Mouse (Mus musculus) heart, embryonic 13.5 days (tissue): ENCODE data around the gene Olfr1423. TPM values are rescaled to one million over a fixed set of nuclear protein-coding genes. Genes with fewer than 3 reads are reported as not detected.
"Not testable (repeated sequence)": the region's sequence is repeated elsewhere in the genome, so short reads cannot be mapped to it uniquely, and the experiment has no call there.

Experiments
- ATAC-seq: fragments of 200-750 bp; cut with Nextera tagmentation; 2 replicates; pipeline ENCODE4 v1.8.0; 2017; ENCODE audit warnings: moderate TSS enrichment; ENCODE audit not compliant: insufficient number of reproducible peaks, low FRiP score, low TSS enrichment; ENCODE audit errors: extremely low read depth
- H3K27ac ChIP-seq: fragments of 300-500 bp; sonication (generic); replicated peaks from 2 replicates; pipeline ENCODE4 v1.5.1; 2015; ENCODE audit warnings: moderate library complexity, mild to moderate bottlenecking, inconsistent platforms
- H3K27me3 ChIP-seq: fragments of 300-500 bp; sonication (generic); replicated peaks from 2 replicates; pipeline ENCODE4 v1.6.1; 2015; ENCODE audit warnings: mild to moderate bottlenecking, inconsistent platforms
- H3K36me3 ChIP-seq: fragments of 300-500 bp; sonication (generic); 2 replicates; pipeline ENCODE4 v1.6.1; 2015; ENCODE audit warnings: mild to moderate bottlenecking, inconsistent platforms
- H3K4me1 ChIP-seq: fragments of 300-500 bp; sonication (generic); 2 replicates; pipeline ENCODE4 v1.6.1; 2015; ENCODE audit warnings: inconsistent platforms
- H3K4me2 ChIP-seq: fragments of 300-500 bp; sonication (generic); 2 replicates; pipeline ENCODE4 v1.6.1; 2015; ENCODE audit warnings: inconsistent platforms, mild to moderate bottlenecking, moderate library complexity
- H3K4me3 ChIP-seq: fragments of 300-500 bp; sonication (generic); 2 replicates; pipeline ENCODE4 v1.5.1; 2015; ENCODE audit warnings: moderate library complexity, mild to moderate bottlenecking, inconsistent platforms
- H3K9ac ChIP-seq: fragments of 300-500 bp; sonication (generic); 2 replicates; pipeline ENCODE4 v1.6.1; 2015; ENCODE audit warnings: inconsistent platforms, mild to moderate bottlenecking, moderate library complexity
- H3K9me3 ChIP-seq: fragments of 300-500 bp; sonication (generic); 2 replicates; pipeline ENCODE4 v1.6.1; 2016; ENCODE audit warnings: inconsistent platforms
- WGBS: fragments of 180-500 bp; shearing (Covaris S2); methylation state at CpG from one replicate; pipeline ENCODE4 v1.1.7; 2015; ENCODE audit warnings: mixed read lengths; 5-methylcytosine and 5-hydroxymethylcytosine counted together
- polyA plus RNA-seq: library from polyadenylated mRNA; unstranded; fragments of >200 nt; fragmentation: Nextera tagmentation; extraction: Ambion mirVana; gene quantifications from 2 replicates; pipeline ENCODE4 v1.2.1, GENCODE M21; 2015

Olfr1423 gene
- not detected in 2 replicates for polyA plus RNA-seq

DNA sequence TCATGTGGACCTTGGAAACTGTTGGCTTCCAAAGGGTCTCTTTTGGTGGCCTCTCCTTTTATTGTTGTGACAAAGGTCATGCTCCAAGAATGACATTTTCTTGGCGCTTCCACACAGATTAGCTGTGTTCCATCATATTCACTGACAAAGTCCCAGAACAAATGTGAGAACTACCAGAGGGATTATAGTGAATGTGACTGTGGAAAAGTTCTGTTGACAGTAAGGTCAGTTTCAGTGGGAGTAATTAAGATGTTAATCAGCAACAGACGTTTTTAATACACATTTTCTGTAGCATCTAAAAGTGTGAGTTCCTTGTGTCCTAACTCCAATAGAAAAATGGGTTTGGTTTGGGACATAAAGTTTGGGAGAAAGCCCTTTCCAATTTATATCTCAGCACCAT is at the start of gene Olfr1423:
Gene Olfr1423, minus strand, starts transcription at position 101 of the 400 bp plus-strand sequence.
- no peaks in the 10 kb centered on the region for H3K27me3 ChIP-seq
- no peak within 1 kb of the TSS for H3K27ac ChIP-seq
- 41% methylated on average over 2 of the region's 2 CpGs for WGBS
- no peaks in the 10 kb centered on the region for H3K9me3 ChIP-seq
- no peaks in the 10 kb centered on the region for H3K36me3 ChIP-seq
- no peak within 1 kb of the TSS for H3K9ac ChIP-seq
- H3K4me1 ChIP-seq, result no peaks in the 10 kb centered on the region
- no peak within 1 kb of the TSS for H3K4me3 ChIP-seq
- ATAC-seq, result no peak
- no peak within 1 kb of the TSS for H3K4me2 ChIP-seq

GRCm38 (mm10) chr19:12077631-12078030 is 36.5 kb upstream of the Olfr1423 start, which contains the start of gene Olfr1425:
Olfr1425 (minus strand) TSS chr19:12077731.
- H3K4me3 ChIP-seq, H3K4me2 ChIP-seq, ATAC-seq, H3K27me3 ChIP-seq, H3K4me1 ChIP-seq, H3K9me3 ChIP-seq, H3K27ac ChIP-seq, H3K36me3 ChIP-seq, H3K9ac ChIP-seq: not testable (repeated sequence)
- WGBS, result 73% methylated on average over 4 of the region's 4 CpGs

- H3K36me3 ChIP-seq, H3K4me2 ChIP-seq, H3K27ac ChIP-seq, H3K27me3 ChIP-seq, ATAC-seq, H3K9me3 ChIP-seq, H3K4me1 ChIP-seq, H3K9ac ChIP-seq, H3K4me3 ChIP-seq: not testable (repeated sequence)
- WGBS, result 68% methylated on average over 1 of the region's 1 CpGs
These were observed 28.4 kb upstream of the Olfr1423 start for GRCm38 (mm10) chr19:12069546-12069945.

DNA sequence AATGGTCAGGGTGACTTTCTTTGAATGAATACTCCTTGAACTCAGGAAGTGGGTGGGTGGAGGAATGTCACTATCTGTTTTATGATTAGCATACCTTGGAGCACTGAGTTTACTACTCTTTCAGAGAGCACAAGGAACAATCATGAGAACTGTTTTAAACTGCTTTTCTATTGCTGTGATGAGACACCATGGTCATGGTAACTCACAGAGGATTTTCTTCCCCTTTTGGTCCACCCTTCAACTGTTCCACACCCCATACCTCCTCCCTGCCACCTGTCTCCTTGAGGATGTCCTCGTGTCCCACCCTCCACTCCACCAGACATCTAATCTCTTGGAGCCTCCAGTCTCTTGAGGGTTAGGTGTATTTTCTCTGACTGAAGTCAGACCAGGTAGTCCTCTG is 26.7 kb upstream of the Olfr1423 start:
- H3K36me3 ChIP-seq, H3K9ac ChIP-seq, H3K9me3 ChIP-seq, H3K4me1 ChIP-seq, H3K4me2 ChIP-seq, H3K27ac ChIP-seq, ATAC-seq, H3K4me3 ChIP-seq, H3K27me3 ChIP-seq: not testable (repeated sequence)
- WGBS, result 20% methylated on average over 1 of the region's 1 CpGs

- not testable (repeated sequence) for ATAC-seq, H3K27me3 ChIP-seq, H3K4me2 ChIP-seq, H3K27ac ChIP-seq, H3K36me3 ChIP-seq, H3K9me3 ChIP-seq, H3K9ac ChIP-seq, H3K4me1 ChIP-seq, H3K4me3 ChIP-seq
- WGBS, result 88% methylated on average over 1 of the region's 1 CpGs
These were observed 21.5 kb upstream of the Olfr1423 start, which contains the start of gene Olfr1424 for GRCm38 (mm10) chr19:12062582-12062981. Olfr1424 (minus strand) TSS chr19:12062682.

GRCm38 (mm10) chr19:12043163-12043562 is 2.0 kb upstream of the Olfr1423 start:
- Histone ChIP-seq H3K27ac (no peak overlapping the region), H3K4me3 (no peak overlapping the region), H3K4me1 (no peaks in the 10 kb centered on the region), H3K9me3 (no peaks in the 10 kb centered on the region), H3K9ac (no peak overlapping the region), H3K36me3 (no peaks in the 10 kb centered on the region), H3K4me2 (no peak overlapping the region), H3K27me3 (no peaks in the 10 kb centered on the region)
- 70% methylated on average over 5 of the region's 5 CpGs for WGBS
- ATAC-seq, result no peak

DNA sequence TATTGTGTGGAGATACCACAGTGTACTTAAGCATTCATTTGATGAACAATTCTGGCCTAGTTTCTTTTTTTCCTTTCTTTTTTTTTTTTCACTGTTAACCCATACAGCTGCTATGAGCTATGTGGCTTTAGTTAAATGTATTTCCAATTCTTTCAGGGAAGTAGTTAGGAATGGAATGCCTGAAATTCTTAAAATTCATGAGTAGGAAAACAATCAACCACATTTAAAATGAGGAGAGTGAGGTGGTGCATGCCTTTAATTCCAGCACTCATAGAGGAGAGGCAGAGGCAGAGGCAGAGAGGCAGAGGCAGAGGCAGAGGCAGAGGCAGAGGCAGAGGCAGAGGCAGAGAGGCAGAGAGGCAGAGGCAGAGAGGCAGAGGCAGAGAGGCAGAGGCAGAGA is 3.4 kb downstream of the Olfr1423 start:
- Histone ChIP-seq H3K27me3 (no peaks in the 10 kb centered on the region), H3K9ac (no peak overlapping the region), H3K27ac (no peak overlapping the region), H3K9me3 (no peaks in the 10 kb centered on the region), H3K4me2 (no peak overlapping the region), H3K36me3 (no peaks in the 10 kb centered on the region), H3K4me3 (no peak overlapping the region), H3K4me1 (no peaks in the 10 kb centered on the region)
- ATAC-seq, result no peak

GRCm38 (mm10) chr19:12026606-12027005 is 14.5 kb downstream of the Olfr1423 start:
- Histone ChIP-seq H3K9ac (no peak overlapping the region), H3K4me1 (no peaks in the 10 kb centered on the region), H3K9me3 (no peaks in the 10 kb centered on the region), H3K4me2 (no peak overlapping the region), H3K36me3 (no peaks in the 10 kb centered on the region), H3K27me3 (no peaks in the 10 kb centered on the region), H3K4me3 (no peak overlapping the region), H3K27ac (no peak overlapping the region)
- 30% methylated on average over 2 of the region's 2 CpGs for WGBS
- no peak for ATAC-seq

GRCm38 (mm10) chr19:12025333-12025732 is 15.8 kb downstream of the Olfr1423 start:
- Histone ChIP-seq H3K9me3 (no peaks in the 10 kb centered on the region), H3K4me1 (no peaks in the 10 kb centered on the region), H3K4me2 (no peak overlapping the region), H3K36me3 (no peaks in the 10 kb centered on the region), H3K4me3 (no peak overlapping the region), H3K27me3 (no peaks in the 10 kb centered on the region), H3K9ac (no peak overlapping the region), H3K27ac (no peak overlapping the region)
- ATAC-seq, result no peak
- WGBS, result 66% methylated on average over 3 of the region's 3 CpGs

GRCm38 (mm10) chr19:12024149-12024548 is 17.0 kb downstream of the Olfr1423 start:
- H3K4me2 ChIP-seq, result no peak overlapping the region
- ATAC-seq, result no peak
- H3K36me3 ChIP-seq, result no peaks in the 10 kb centered on the region
- H3K4me3 ChIP-seq, result no peak overlapping the region
- no peaks in the 10 kb centered on the region for H3K9me3 ChIP-seq
- 80% methylated on average over 4 of the region's 4 CpGs for WGBS
- H3K27ac ChIP-seq, result no peak overlapping the region
- no peak overlapping the region for H3K9ac ChIP-seq
- no peaks in the 10 kb centered on the region for H3K27me3 ChIP-seq
- H3K4me1 ChIP-seq, result no peaks in the 10 kb centered on the region

- H3K27me3 ChIP-seq, result no peaks in the 10 kb centered on the region
- 77% methylated on average over 4 of the region's 4 CpGs for WGBS
- no peaks in the 10 kb centered on the region for H3K4me1 ChIP-seq
- no peak for ATAC-seq
- H3K36me3 ChIP-seq, result no peaks in the 10 kb centered on the region
- H3K4me2 ChIP-seq, result no peak overlapping the region
- H3K9ac ChIP-seq, result no peak overlapping the region
- H3K4me3 ChIP-seq, result no peak overlapping the region
- no peak overlapping the region for H3K27ac ChIP-seq
- H3K9me3 ChIP-seq, result no peaks in the 10 kb centered on the region
These were observed 24.9 kb downstream of the Olfr1423 start for GRCm38 (mm10) chr19:12016192-12016591.

GRCm38 (mm10) chr19:12015708-12016107 is 25.4 kb downstream of the Olfr1423 start:
- Histone ChIP-seq H3K9me3 (no peaks in the 10 kb centered on the region), H3K4me2 (no peak overlapping the region), H3K4me1 (no peaks in the 10 kb centered on the region), H3K27me3 (no peaks in the 10 kb centered on the region), H3K36me3 (no peaks in the 10 kb centered on the region), H3K27ac (no peak overlapping the region), H3K4me3 (no peak overlapping the region), H3K9ac (no peak overlapping the region)
- 66% methylated on average over 8 of the region's 8 CpGs for WGBS
- no peak for ATAC-seq
